Mouse (Mus musculus) MEL (cell line): ENCODE results near the gene Cfap43. TPM values are rescaled to one million over a fixed set of nuclear protein-coding genes. Genes with fewer than 3 reads are reported as not detected.

Experiments
- DNase-seq: peaks from one replicate; pipeline ENCODE4 v3.0.0; 2011; ENCODE audit warnings: low read depth, low spot score
- H3K27ac ChIP-seq: 2 replicates; pipeline ENCODE4 v1.5.1; 2012; ENCODE audit warnings: low read depth, mild to moderate bottlenecking, control low read depth, low read length, moderate library complexity; ENCODE audit not compliant: control insufficient read depth
- H3K27me3 ChIP-seq, 2 experiments: fragments of 150-350 bp in 1 of 2; sonication (generic) in 1 of 2; 2 replicates each; pipeline ENCODE4 v1.6.1; 2012; ENCODE audit warnings: low read length in 2 of 2, mild to moderate bottlenecking in 2 of 2, improper control_type of control experiment in 1 of 2, moderate library complexity in 1 of 2; ENCODE audit not compliant: insufficient read depth in 2 of 2, control insufficient read depth in 1 of 2
- H3K36me3 ChIP-seq, 2 experiments: 2 replicates each; pipeline ENCODE4 v1.6.1; 2012 to 2014; ENCODE audit warnings: low read length in 2 of 2, improper control_type of control experiment in 1 of 2, inconsistent platforms in 1 of 2, mild to moderate bottlenecking in 1 of 2; ENCODE audit not compliant: insufficient read depth in 2 of 2, control insufficient read depth in 1 of 2
- H3K4me1 ChIP-seq, 2 experiments: fragments of 150-350 bp in 1 of 2; sonication (generic) in 1 of 2; 2 replicates each; pipeline ENCODE4 v1.6.1; 2012; ENCODE audit warnings: low read length in 2 of 2, improper control_type of control experiment in 1 of 2, mild to moderate bottlenecking in 1 of 2; ENCODE audit not compliant: insufficient read depth in 2 of 2, control insufficient read depth in 1 of 2
- H3K4me3 ChIP-seq, 2 experiments: fragments of 150-350 bp in 1 of 2; sonication (generic) in 1 of 2; 2 replicates each; pipeline ENCODE4 v1.5.1; 2012; ENCODE audit warnings: low read depth in 2 of 2, low read length in 2 of 2, mild to moderate bottlenecking in 2 of 2, moderate library complexity in 2 of 2, control low read depth in 1 of 2, improper control_type of control experiment in 1 of 2; ENCODE audit not compliant: control insufficient read depth in 1 of 2, insufficient read depth in 1 of 2
- H3K79me2 ChIP-seq: 2 replicates; pipeline ENCODE4 v1.6.1; 2012; ENCODE audit warnings: mild to moderate bottlenecking, low read length, moderate library complexity; ENCODE audit not compliant: control insufficient read depth, poor library complexity, insufficient read depth
- H3K9ac ChIP-seq: 2 replicates; pipeline ENCODE4 v1.6.1; 2012; ENCODE audit warnings: low read depth, mild to moderate bottlenecking, control low read depth, low read length, moderate library complexity; ENCODE audit not compliant: control insufficient read depth, poor library complexity, severe bottlenecking
- H3K9me3 ChIP-seq: fragments of 150-350 bp; sonication (generic); replicated peaks from 2 replicates; pipeline ENCODE4 v1.6.1; 2012; ENCODE audit warnings: mild to moderate bottlenecking, low read length, improper control_type of control experiment, moderate library complexity; ENCODE audit not compliant: insufficient read depth
- CHD1 ChIP-seq: IDR thresholded peaks from 2 replicates; pipeline ENCODE4 v1.6.1; 2012; ENCODE audit warnings: low read depth, mild to moderate bottlenecking, inconsistent platforms, low read length, improper control_type of control experiment
- CHD2 ChIP-seq: IDR thresholded peaks from 2 replicates; pipeline ENCODE4 v1.6.1; 2011; ENCODE audit warnings: low read length, improper control_type of control experiment
- CTCF ChIP-seq, 3 experiments: IDR thresholded peaks in 2 of 3; conservative IDR thresholded peaks in 1 of 3; 2 replicates each; pipeline ENCODE4 v1.5.1; 2011 to 2012; ENCODE audit warnings: low read length in 3 of 3, low read depth in 2 of 3, mild to moderate bottlenecking in 2 of 3, improper control_type of control experiment in 1 of 3, inconsistent platforms in 1 of 3, mixed read lengths in 1 of 3, moderate library complexity in 1 of 3; ENCODE audit not compliant: control insufficient read depth in 1 of 3, insufficient read depth in 1 of 3, poor library complexity in 1 of 3, severe bottlenecking in 1 of 3
- E2F4 ChIP-seq: IDR thresholded peaks from 2 replicates; pipeline ENCODE4 v1.6.1; 2011; ENCODE audit warnings: low read depth, low read length, improper control_type of control experiment, borderline replicate concordance
- ETS1 ChIP-seq: IDR thresholded peaks from 2 replicates; pipeline ENCODE4 v1.6.1; 2012; ENCODE audit warnings: low read depth, mild to moderate bottlenecking, inconsistent platforms, low read length, improper control_type of control experiment, moderate library complexity
- GABPA ChIP-seq: IDR thresholded peaks from 2 replicates; pipeline ENCODE4 v1.6.1; 2012; ENCODE audit warnings: low read depth, mild to moderate bottlenecking, inconsistent platforms, low read length, improper control_type of control experiment, moderate library complexity
- GATA1 ChIP-seq: IDR thresholded peaks from 2 replicates; pipeline ENCODE4 v1.6.1; 2011; ENCODE audit warnings: low read depth, low read length, improper control_type of control experiment
- HCFC1 ChIP-seq: IDR thresholded peaks from 2 replicates; pipeline ENCODE4 v1.6.1; 2012; ENCODE audit warnings: low read depth, mild to moderate bottlenecking, inconsistent platforms, low read length, improper control_type of control experiment, moderate library complexity
- MAX ChIP-seq: IDR thresholded peaks from 2 replicates; pipeline ENCODE4 v1.6.1; 2011; ENCODE audit warnings: low read length, improper control_type of control experiment
- MAZ ChIP-seq: IDR thresholded peaks from 2 replicates; pipeline ENCODE4 v1.6.1; 2012; ENCODE audit warnings: low read depth, mild to moderate bottlenecking, inconsistent platforms, low read length, improper control_type of control experiment
- MEF2A ChIP-seq: IDR thresholded peaks from 2 replicates; pipeline ENCODE4 v1.6.1; 2014; ENCODE audit warnings: low read depth, mild to moderate bottlenecking, inconsistent platforms, low read length, improper control_type of control experiment; ENCODE audit not compliant: poor library complexity, insufficient replicate concordance, severe bottlenecking; ENCODE audit errors: extremely low read depth
- MXI1 ChIP-seq: IDR thresholded peaks from 2 replicates; pipeline ENCODE4 v1.6.1; 2011; ENCODE audit warnings: mild to moderate bottlenecking, low read depth, low read length, improper control_type of control experiment
- MYB ChIP-seq: IDR thresholded peaks from 2 replicates; pipeline ENCODE4 v1.6.1; 2011; ENCODE audit warnings: mild to moderate bottlenecking, low read depth, low read length, improper control_type of control experiment
- MYC ChIP-seq: IDR thresholded peaks from 2 replicates; pipeline ENCODE4 v1.6.1; 2011; ENCODE audit warnings: low read depth, mild to moderate bottlenecking, low read length, improper control_type of control experiment, moderate library complexity
- NRF1 ChIP-seq: IDR thresholded peaks from 2 replicates; pipeline ENCODE4 v1.6.1; 2014; ENCODE audit warnings: low read depth, mild to moderate bottlenecking, inconsistent platforms, low read length, improper control_type of control experiment, moderate library complexity; ENCODE audit not compliant: poor library complexity, insufficient read depth, severe bottlenecking
- POLR2A ChIP-seq, 2 experiments: IDR thresholded peaks; 2 replicates each; pipeline ENCODE4 v1.6.1; 2011 to 2012; ENCODE audit warnings: low read length in 2 of 2, mild to moderate bottlenecking in 2 of 2, control low read depth in 1 of 2, improper control_type of control experiment in 1 of 2, low read depth in 1 of 2, moderate library complexity in 1 of 2; ENCODE audit not compliant: control insufficient read depth in 1 of 2, insufficient read depth in 1 of 2, poor library complexity in 1 of 2
- POLR2AphosphoS5 ChIP-seq: IDR thresholded peaks from 2 replicates; pipeline ENCODE4 v1.6.1; 2012; ENCODE audit warnings: low read depth, borderline replicate concordance, mild to moderate bottlenecking, inconsistent platforms, low read length, moderate library complexity, mixed read lengths
- RAD21 ChIP-seq: IDR thresholded peaks from 2 replicates; pipeline ENCODE4 v1.6.1; 2011; ENCODE audit warnings: mild to moderate bottlenecking, low read depth, low read length, improper control_type of control experiment
- SIN3A ChIP-seq: IDR thresholded peaks from 2 replicates; pipeline ENCODE4 v1.6.1; 2012; ENCODE audit warnings: low read length, improper control_type of control experiment, inconsistent platforms
- SMC3 ChIP-seq: IDR thresholded peaks from 2 replicates; pipeline ENCODE4 v1.6.1; 2011; ENCODE audit warnings: low read depth, low read length, improper control_type of control experiment
- TAL1 ChIP-seq: IDR thresholded peaks from 2 replicates; pipeline ENCODE4 v1.6.1; 2012; ENCODE audit warnings: mild to moderate bottlenecking, inconsistent platforms, low read length, moderate library complexity, mixed read lengths
- TBP ChIP-seq: IDR thresholded peaks from 2 replicates; pipeline ENCODE4 v1.8.0; 2011; ENCODE audit warnings: low read depth, low read length, improper control_type of control experiment
- ZKSCAN1 ChIP-seq: IDR thresholded peaks from 2 replicates; pipeline ENCODE4 v1.6.1; 2012; ENCODE audit warnings: low read depth, mild to moderate bottlenecking, inconsistent platforms, low read length, improper control_type of control experiment, moderate library complexity
- ZNF384 ChIP-seq: IDR thresholded peaks from 2 replicates; pipeline ENCODE4 v1.6.1; 2012; ENCODE audit warnings: low read depth, mild to moderate bottlenecking, inconsistent platforms, low read length, improper control_type of control experiment
- polyA plus RNA-seq, 2 experiments: library from polyadenylated mRNA; stranded (reverse) in 1 of 2; unstranded in 1 of 2; fragments of >175 nt in 1 of 2; fragments of >200 nt in 1 of 2; gene quantifications; 2 replicates each; pipeline versions ENCODE4 v1.2.1 to v1.2.4; 2012; ENCODE audit warnings: low replicate concordance in 2 of 2, low read depth in 1 of 2; ENCODE audit not compliant: insufficient read length in 2 of 2, insufficient read depth in 1 of 2, missing spikeins in 1 of 2
- total RNA-seq: library from RNA; depleted of rRNA; stranded (reverse); fragments of 300-350 nt; gene quantifications from 2 replicates; pipeline ENCODE4 v1.2.3, GENCODE M21; 2012

The Cfap43 gene
- total and polyA plus RNA-seq, 3 experiments, result 0.10 to 0.12 TPM; not detected in 1

DNA sequence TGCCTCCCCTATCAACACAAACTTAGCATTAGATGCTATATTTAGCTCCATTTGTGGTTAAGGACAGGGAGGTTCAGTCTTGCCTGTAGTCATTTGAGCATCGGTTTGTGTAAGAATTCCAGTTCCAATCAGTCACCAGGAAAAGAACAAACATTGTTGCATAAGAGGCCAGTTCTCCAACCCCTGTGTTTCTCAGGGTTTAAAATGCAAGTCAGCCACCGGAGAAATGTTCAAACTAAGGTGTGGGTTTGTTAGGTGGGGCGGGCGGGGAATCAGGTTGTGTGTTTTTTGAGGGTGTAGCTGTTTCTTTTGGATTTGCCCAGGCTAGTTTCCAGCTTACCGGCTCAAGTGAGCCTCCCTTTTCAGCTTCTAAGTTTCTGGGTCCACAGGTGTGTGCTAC is 84.5 kb downstream of the Cfap43 start:
- no peak overlapping the region for H3K9ac ChIP-seq
- no peaks in the 10 kb centered on the region for H3K4me1 ChIP-seq

DNA sequence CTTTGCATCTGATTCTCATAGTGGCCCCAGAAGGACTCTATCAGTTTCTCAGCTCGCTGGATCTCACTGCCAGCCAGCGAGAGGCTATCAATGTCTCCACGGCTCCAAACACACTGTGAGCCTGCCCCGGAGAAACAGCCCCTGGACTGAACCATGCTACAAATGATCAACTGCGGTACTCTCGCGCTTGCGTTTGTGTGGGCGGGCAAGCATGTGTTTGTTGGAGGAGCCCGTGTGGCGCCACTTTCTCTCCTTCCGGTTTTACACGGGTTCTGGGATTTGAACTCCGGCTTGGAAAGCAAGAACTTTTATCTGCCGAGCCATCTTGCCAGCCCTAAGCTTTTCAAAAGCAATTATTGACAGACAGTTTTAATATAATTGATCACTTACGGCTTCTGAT is 86.8 kb downstream of the Cfap43 start:
- TF ChIP-seq MYB (no peak), POLR2A (IDR thresholded peaks at IDR 0.05; ENCODE audit: control insufficient read depth in 1 of 2, insufficient read depth in 1 of 2, low read depth in 1 of 2, low read length in 2 of 2, poor library complexity in 1 of 2) (no peak), GATA1 (no peak), POLR2AphosphoS5 (no peak), ETS1 (no peak), NRF1 (no peak), CHD1 (no peak), TAL1 (no peak), MAX (no peak), SMC3 (no peak), ZKSCAN1 (no peak), RAD21 (no peak), CTCF (IDR thresholded peaks at IDR 0.05 in 2 of 3, conservative IDR thresholded peaks at IDR 0.05 in 1 of 3; ENCODE audit: control insufficient read depth in 1 of 3, insufficient read depth in 1 of 3, low read depth in 2 of 3, low read length in 3 of 3, poor library complexity in 1 of 3, severe bottlenecking in 1 of 3) (no peak), HCFC1 (no peak), CHD2 (no peak), E2F4 (no peak), MXI1 (no peak), MAZ (no peak), ZNF384 (no peak)
- H3K27ac ChIP-seq, result no peak overlapping the region
- no peak overlapping the region for H3K4me3 ChIP-seq

More for the DNA sequence above, 84.5 kb downstream of the Cfap43 start:
- TF ChIP-seq POLR2AphosphoS5 (no peak), E2F4 (no peak), TBP (no peak), ETS1 (no peak), MEF2A (no peak), SIN3A (no peak), MAZ (no peak), MYC (no peak), RAD21 (no peak), ZKSCAN1 (no peak), GABPA (no peak)
- Histone ChIP-seq H3K27ac (no peak overlapping the region), H3K4me3 (no peak overlapping the region), H3K36me3 (no peaks in the 10 kb centered on the region), H3K9me3 (no peaks in the 10 kb centered on the region), H3K27me3 (no peaks in the 10 kb centered on the region), H3K79me2 (no peaks in the 10 kb centered on the region)
- DNase-seq, result no peak

More for the DNA sequence above, 86.8 kb downstream of the Cfap43 start:
- no peaks in the 10 kb centered on the region for H3K9me3 ChIP-seq
- no peaks in the 10 kb centered on the region for H3K4me1 ChIP-seq
- DNase-seq, result no peak
- no peaks in the 10 kb centered on the region; a peak in 1 of 4 replicates for H3K27me3 ChIP-seq
- H3K79me2 ChIP-seq, result no peaks in the 10 kb centered on the region
- no peaks in the 10 kb centered on the region for H3K36me3 ChIP-seq
- no peak overlapping the region for H3K9ac ChIP-seq
